Mouse (Mus musculus): ENCODE results near the gene Mon1a. TPM values are rescaled to one million over a fixed set of nuclear protein-coding genes. Genes with fewer than 3 reads are reported as not detected.

Mon1a gene
- total RNA-seq, 1 experiment: 5.4 TPM

DNA sequence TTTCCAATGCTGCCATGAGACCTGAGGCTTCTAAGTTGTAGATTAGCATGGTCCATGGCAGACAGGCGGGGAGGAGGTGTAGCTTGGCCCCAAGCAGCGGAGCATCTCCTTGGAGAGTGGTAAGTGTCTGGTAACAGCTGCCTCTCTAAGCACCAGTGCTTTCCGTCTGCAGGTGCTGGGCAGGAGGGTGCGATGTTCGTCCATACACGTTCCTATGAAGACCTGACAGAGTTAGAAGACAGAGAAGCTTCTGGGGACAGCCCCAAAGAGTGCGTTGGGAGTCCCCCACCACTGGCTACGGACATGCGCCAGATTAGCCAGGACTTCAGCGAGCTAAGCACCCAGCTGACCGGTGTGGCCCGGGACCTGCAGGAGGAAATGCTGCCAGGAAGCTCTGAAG, 11.9 kb downstream of the Mon1a start:
- peaks cover 0 to 4% of the 10 kb centered on the region in 2 experiments; a peak in 1 of 4 replicates for H3K4me1 ChIP-seq (ENCODE audit: control insufficient read depth in 2 of 2, insufficient read depth in 2 of 2, low read length in 2 of 2, poor library complexity in 1 of 2)
- no peaks in the 10 kb centered on the region for H3K36me3 ChIP-seq (ENCODE audit: control insufficient read depth, insufficient read depth, low read length, poor library complexity, severe bottlenecking)
- H3K4me3 ChIP-seq (ENCODE audit: insufficient read depth in 1 of 2, low read depth in 1 of 2, low read length in 2 of 2, poor library complexity in 1 of 2, severe bottlenecking in 1 of 2): no peak overlapping the region
- H3K27ac ChIP-seq (ENCODE audit: insufficient read depth, low read depth, low read length, poor library complexity, severe bottlenecking): no peak overlapping the region
- in situ Hi-C loops (cut with MboI; ENCODE audit: low sequenced_read_pairs in 2 of 2, unreplicated experiment in 2 of 2): loop anchor here in 1 of 2 experiments (5.0 kb wide), 1 partner anchor 167 kb away; no protein-coding TSS in a partner anchor
- no peak for TF ChIP-seq CHD2 (IDR thresholded peaks at IDR 0.05; ENCODE audit: low read depth, low read length)
- TF ChIP-seq ZC3H11A (IDR thresholded peaks at IDR 0.05; ENCODE audit: borderline replicate concordance, low read depth, low read length): no peak
- no peaks in the 10 kb centered on the region for H3K9me3 ChIP-seq (ENCODE audit: control insufficient read depth, insufficient read depth, low read depth, low read length)
- H3K9ac ChIP-seq (ENCODE audit: insufficient read depth, low read depth, low read length, poor library complexity, severe bottlenecking): no peak overlapping the region
- no peak for DNase-seq (ENCODE audit: low read depth, low spot score)

- Histone ChIP-seq H3K4me1 (ENCODE audit: control insufficient read depth in 2 of 2, insufficient read depth in 2 of 2, low read length in 2 of 2, poor library complexity in 1 of 2) (peaks cover 0 to 4% of the 10 kb centered on the region in 2 experiments; a peak in 1 of 4 replicates), H3K9ac (ENCODE audit: insufficient read depth, low read depth, low read length, poor library complexity, severe bottlenecking) (peak overlapping the region; percentile 60), H3K4me3 (ENCODE audit: insufficient read depth in 1 of 2, low read depth in 1 of 2, low read length in 2 of 2, poor library complexity in 1 of 2, severe bottlenecking in 1 of 2) (peak overlapping the region; percentile 66 to 68), H3K36me3 (ENCODE audit: control insufficient read depth, insufficient read depth, low read length, poor library complexity, severe bottlenecking) (no peaks in the 10 kb centered on the region), H3K27ac (ENCODE audit: insufficient read depth, low read depth, low read length, poor library complexity, severe bottlenecking) (no peak overlapping the region), H3K9me3 (ENCODE audit: control insufficient read depth, insufficient read depth, low read depth, low read length) (no peaks in the 10 kb centered on the region)
- peak; percentile 88 for DNase-seq (ENCODE audit: low read depth, low spot score)
- in situ Hi-C loops (cut with MboI; ENCODE audit: low sequenced_read_pairs in 2 of 2, unreplicated experiment in 2 of 2): loop anchor here in 1 of 2 experiments (5.0 kb wide), 1 partner anchor 166 kb away; no protein-coding TSS in a partner anchor
- TF ChIP-seq CHD2 (IDR thresholded peaks at IDR 0.05; ENCODE audit: low read depth, low read length) (no peak), ZNF384 (IDR thresholded peaks at IDR 0.05; ENCODE audit: low read depth, low read length) (no peak), ZC3H11A (IDR thresholded peaks at IDR 0.05; ENCODE audit: borderline replicate concordance, low read depth, low read length) (0 out of 2 replicates have a peak, but pooled peaks have one; percentile 25), HCFC1 (IDR thresholded peaks at IDR 0.05; ENCODE audit: borderline replicate concordance, insufficient read depth, low read length) (no peak; the same call in 1 of the 2 replicates), MAFK (IDR thresholded peaks at IDR 0.05; ENCODE audit: insufficient read depth, low read depth, low read length) (no peak)
Measured at GRCm38 (mm10) chr9:107900840-107901626, 13.1 kb downstream of the Mon1a start.

DNA sequence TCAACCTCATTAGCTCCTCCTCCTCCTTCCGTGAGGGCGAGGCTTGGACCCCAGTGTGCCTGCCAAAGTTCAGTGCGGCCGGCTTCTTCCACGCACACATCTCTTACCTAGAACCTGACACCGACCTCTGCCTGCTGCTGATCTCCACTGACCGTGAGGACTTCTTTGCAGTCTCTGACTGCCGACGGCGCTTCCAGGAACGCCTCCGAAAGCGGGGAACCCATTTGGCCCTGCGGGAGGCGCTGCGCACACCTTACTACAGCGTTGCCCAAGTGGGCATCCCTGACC, 13.6 kb downstream of the Mon1a start:
- no peaks in the 10 kb centered on the region for H3K9me3 ChIP-seq (ENCODE audit: control insufficient read depth, insufficient read depth, low read depth, low read length)
- peak overlapping the region; percentile 37; the same call in 1 of the 2 replicates for H3K9ac ChIP-seq (ENCODE audit: insufficient read depth, low read depth, low read length, poor library complexity, severe bottlenecking)
- no peak for DNase-seq (ENCODE audit: low read depth, low spot score)
- no peak for TF ChIP-seq MAFK (IDR thresholded peaks at IDR 0.05; ENCODE audit: insufficient read depth, low read depth, low read length)
- no peak for TF ChIP-seq CHD2 (IDR thresholded peaks at IDR 0.05; ENCODE audit: low read depth, low read length)
- no peak for TF ChIP-seq ZNF384 (IDR thresholded peaks at IDR 0.05; ENCODE audit: low read depth, low read length)
- no peak for TF ChIP-seq ZC3H11A (IDR thresholded peaks at IDR 0.05; ENCODE audit: borderline replicate concordance, low read depth, low read length)
- TF ChIP-seq HCFC1 (IDR thresholded peaks at IDR 0.05; ENCODE audit: borderline replicate concordance, insufficient read depth, low read length): no peak
- peak overlapping the region; percentile 45 to 68; a peak in 3 of 4 replicates for H3K4me3 ChIP-seq (ENCODE audit: insufficient read depth in 1 of 2, low read depth in 1 of 2, low read length in 2 of 2, poor library complexity in 1 of 2, severe bottlenecking in 1 of 2)
- in situ Hi-C loops (cut with MboI; ENCODE audit: low sequenced_read_pairs in 2 of 2, unreplicated experiment in 2 of 2): loop anchor here in 1 of 2 experiments (5.0 kb wide), 1 partner anchor 166 kb away; no protein-coding TSS in a partner anchor
- peaks cover 0 to 8% of the 10 kb centered on the region in 2 experiments; a peak in 2 of 4 replicates for H3K4me1 ChIP-seq (ENCODE audit: control insufficient read depth in 2 of 2, insufficient read depth in 2 of 2, low read length in 2 of 2, poor library complexity in 1 of 2)
- H3K27ac ChIP-seq (ENCODE audit: insufficient read depth, low read depth, low read length, poor library complexity, severe bottlenecking): no peak overlapping the region
- no peaks in the 10 kb centered on the region for H3K36me3 ChIP-seq (ENCODE audit: control insufficient read depth, insufficient read depth, low read length, poor library complexity, severe bottlenecking)

DNA sequence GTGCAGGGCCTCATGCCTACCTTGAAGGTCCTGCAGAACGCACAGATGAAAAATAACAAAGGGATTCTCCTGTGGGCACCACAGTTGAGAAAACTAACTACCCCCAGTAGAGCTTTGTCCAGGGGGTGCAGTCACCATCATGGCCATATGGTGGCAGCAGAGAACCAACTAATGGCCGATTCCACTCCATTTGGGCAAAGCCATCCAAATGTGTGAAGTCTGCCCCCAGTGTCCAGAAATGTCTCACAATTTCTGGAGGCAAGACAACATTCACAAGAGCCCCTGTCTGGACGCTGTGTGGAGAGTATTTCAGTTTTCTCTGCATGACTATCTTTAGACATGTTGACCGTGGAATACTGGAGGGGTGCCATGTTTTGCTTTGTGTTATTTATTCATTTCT, 16.8 kb downstream of the Mon1a start:
- H3K9me3 ChIP-seq (ENCODE audit: control insufficient read depth, insufficient read depth, low read depth, low read length): no peaks in the 10 kb centered on the region
- H3K4me3 ChIP-seq (ENCODE audit: insufficient read depth in 1 of 2, low read depth in 1 of 2, low read length in 2 of 2, poor library complexity in 1 of 2, severe bottlenecking in 1 of 2): no peak overlapping the region
- H3K27ac ChIP-seq (ENCODE audit: insufficient read depth, low read depth, low read length, poor library complexity, severe bottlenecking): no peak overlapping the region
- H3K9ac ChIP-seq (ENCODE audit: insufficient read depth, low read depth, low read length, poor library complexity, severe bottlenecking): no peak overlapping the region
- in situ Hi-C loops (cut with MboI; ENCODE audit: low sequenced_read_pairs in 2 of 2, unreplicated experiment in 2 of 2): loop anchor here in 1 of 2 experiments (5.0 kb wide), 1 partner anchor 163 kb away; no protein-coding TSS in a partner anchor
- no peaks in the 10 kb centered on the region for H3K36me3 ChIP-seq (ENCODE audit: control insufficient read depth, insufficient read depth, low read length, poor library complexity, severe bottlenecking)
- peaks cover 0 to 8% of the 10 kb centered on the region in 2 experiments; a peak in 2 of 4 replicates for H3K4me1 ChIP-seq (ENCODE audit: control insufficient read depth in 2 of 2, insufficient read depth in 2 of 2, low read length in 2 of 2, poor library complexity in 1 of 2)
- peak; percentile 84 for DNase-seq (ENCODE audit: low read depth, low spot score)
- TF ChIP-seq CHD2 (IDR thresholded peaks at IDR 0.05; ENCODE audit: low read depth, low read length): no peak
- TF ChIP-seq MAFK (IDR thresholded peaks at IDR 0.05; ENCODE audit: insufficient read depth, low read depth, low read length): no peak
- 0 out of 2 replicates have a peak, but pooled peaks have one; percentile 23 for TF ChIP-seq ZNF384 (IDR thresholded peaks at IDR 0.05; ENCODE audit: low read depth, low read length)
- TF ChIP-seq ZC3H11A (IDR thresholded peaks at IDR 0.05; ENCODE audit: borderline replicate concordance, low read depth, low read length): peak; percentile 92
- peak; percentile 68; the same call in 1 of the 2 replicates for TF ChIP-seq HCFC1 (IDR thresholded peaks at IDR 0.05; ENCODE audit: borderline replicate concordance, insufficient read depth, low read length)

All from ES-E14 (cell line).